Mouse (Mus musculus) lung, adult 10 weeks (tissue): Measurements from ENCODE around the gene Ankrd33b. TPM values are rescaled to one million over a fixed set of nuclear protein-coding genes. Genes with fewer than 3 reads are reported as not detected.

Experiments
- polyA plus RNA-seq: library from polyadenylated mRNA; stranded (reverse); fragments of 350-450 nt; fragmentation: Illumina TruSeq; extraction: RNeasy Lipid Tissue Mini Kit (QIAGEN cat#74804); gene quantifications from one replicate; pipeline ENCODE4 v1.2.3, GENCODE M21; 2014; ENCODE audit warnings: low read depth, low replicate concordance; ENCODE audit not compliant: insufficient read depth

Ankrd33b gene
- 15.3 TPM for polyA plus RNA-seq

GRCm38 (mm10) chr15:31367481-31368200, at the start of gene Ankrd33b:
Gene Ankrd33b (minus strand): TSS chr15:31367726.

Other genes with a start within 250 kb of the Ankrd33b start
- gene Dap, start 143.4 kb downstream of the Ankrd33b start, polyA plus RNA-seq = 80.3 TPM
- 4.5 TPM for gene Ropn1l, start 86.0 kb upstream of the Ankrd33b start, polyA plus RNA-seq
- gene March6, start 163.3 kb upstream of the Ankrd33b start, polyA plus RNA-seq = 19.0 TPM
- gene Cmbl, start 197.7 kb upstream of the Ankrd33b start, polyA plus RNA-seq = 37.9 TPM
- 154 TPM for gene Cct5, start 234.1 kb upstream of the Ankrd33b start, polyA plus RNA-seq
- 12.1 TPM for gene Fam173b, start 234.1 kb upstream of the Ankrd33b start, polyA plus RNA-seq